Mouse (Mus musculus) kidney, embryonic 15.5 days (tissue): Measurements from ENCODE around the gene Appl2. TPM values are rescaled to one million over a fixed set of nuclear protein-coding genes. Genes with fewer than 3 reads are reported as not detected.

Experiments used
- ATAC-seq: fragments of 200-750 bp; cut with Nextera tagmentation; replicated peaks from 2 replicates; pipeline ENCODE4 v1.8.0; 2017; ENCODE audit warnings: moderate TSS enrichment; ENCODE audit not compliant: low FRiP score
- H3K27ac ChIP-seq: fragments of 300-500 bp; sonication (generic); 2 replicates; pipeline ENCODE4 v1.5.1; 2015; ENCODE audit warnings: mild to moderate bottlenecking, inconsistent platforms
- H3K27me3 ChIP-seq: fragments of 300-500 bp; sonication (generic); 2 replicates; pipeline ENCODE4 v1.6.1; 2015; ENCODE audit warnings: inconsistent platforms
- H3K36me3 ChIP-seq: fragments of 300-500 bp; sonication (generic); 2 replicates; pipeline ENCODE4 v1.6.1; 2015; ENCODE audit warnings: inconsistent platforms
- H3K4me1 ChIP-seq: fragments of 300-500 bp; sonication (generic); 2 replicates; pipeline ENCODE4 v1.6.1; 2015; ENCODE audit warnings: inconsistent platforms
- H3K4me2 ChIP-seq: fragments of 300-500 bp; sonication (generic); 2 replicates; pipeline ENCODE4 v1.6.1; 2015; ENCODE audit warnings: moderate library complexity, mild to moderate bottlenecking, inconsistent platforms
- H3K4me3 ChIP-seq: fragments of 300-500 bp; sonication (generic); replicated peaks from 2 replicates; pipeline ENCODE4 v1.5.1; 2015; ENCODE audit warnings: mild to moderate bottlenecking, inconsistent platforms
- H3K9ac ChIP-seq: fragments of 300-500 bp; sonication (generic); 2 replicates; pipeline ENCODE4 v1.6.1; 2015; ENCODE audit warnings: mild to moderate bottlenecking, inconsistent platforms
- H3K9me3 ChIP-seq: fragments of 300-500 bp; sonication (generic); replicated peaks from 2 replicates; pipeline ENCODE4 v1.6.1; 2016; ENCODE audit warnings: inconsistent platforms
- WGBS: fragments of 180-500 bp; shearing (Covaris S2); methylation state at CpG from one replicate; pipeline ENCODE4 v1.1.7; 2015; ENCODE audit warnings: mixed read lengths; 5-methylcytosine and 5-hydroxymethylcytosine counted together
- polyA plus RNA-seq: library from polyadenylated mRNA; unstranded; fragments of >200 nt; fragmentation: Nextera tagmentation; extraction: Ambion mirVana; gene quantifications from 2 replicates; pipeline ENCODE4 v1.2.1, GENCODE M21; 2015

The Appl2 gene
- polyA plus RNA-seq, 1 experiment from 2014 or later, result 44.8 TPM

- Histone ChIP-seq H3K4me3 (no peak overlapping the region), H3K27ac (peak overlapping the region; percentile 74; the same call in 1 of the 2 replicates), H3K9ac (no peak overlapping the region), H3K4me1 (peaks cover 34% of the 10 kb centered on the region), H3K4me2 (no peak overlapping the region), H3K27me3 (no peaks in the 10 kb centered on the region), H3K36me3 (peaks cover 30% of the 10 kb centered on the region), H3K9me3 (no peaks in the 10 kb centered on the region)
- WGBS, result 92% methylated on average over 5 of the region's 5 CpGs
- ATAC-seq, result no peak
Measured at GRCm38 (mm10) chr10:83629878-83630277, 18.7 kb downstream of the Appl2 start.

GRCm38 (mm10) chr10:83629190-83629781, 19.3 kb downstream of the Appl2 start:
- Histone ChIP-seq H3K27ac (peak overlapping the region; percentile 74), H3K4me2 (no peak overlapping the region), H3K36me3 (peaks cover 32% of the 10 kb centered on the region), H3K27me3 (no peaks in the 10 kb centered on the region), H3K9me3 (no peaks in the 10 kb centered on the region), H3K9ac (no peak overlapping the region), H3K4me1 (peaks cover 28% of the 10 kb centered on the region), H3K4me3 (no peak overlapping the region)
- WGBS, result 56% methylated on average over 12 of the region's 12 CpGs
- ATAC-seq, result peak; percentile 81

DNA sequence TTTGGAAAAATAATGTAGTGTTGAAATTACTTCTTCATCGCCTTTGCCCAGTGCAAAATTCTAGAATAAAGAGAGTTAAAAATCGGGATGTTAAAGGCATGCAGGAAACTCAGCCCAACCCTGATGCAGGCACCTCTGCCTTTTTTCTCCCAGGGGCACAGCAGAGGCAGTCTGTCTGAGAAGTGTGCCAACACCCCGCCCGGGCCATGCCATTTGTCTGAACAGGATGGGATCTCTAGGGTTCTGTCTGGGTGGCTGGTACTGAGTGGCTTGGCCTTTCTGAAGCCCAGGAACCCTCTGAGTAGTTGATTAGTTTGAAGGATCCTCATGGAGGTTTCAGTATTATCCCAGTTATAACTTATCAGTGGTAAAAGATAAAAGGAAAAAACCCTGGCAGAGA, 20.3 kb downstream of the Appl2 start:
- H3K4me3 ChIP-seq, result no peak overlapping the region
- WGBS, result 91% methylated on average over 4 of the region's 4 CpGs
- H3K4me1 ChIP-seq, result peaks cover 28% of the 10 kb centered on the region
- H3K36me3 ChIP-seq, result peaks cover 32% of the 10 kb centered on the region
- no peak overlapping the region for H3K9ac ChIP-seq
- H3K4me2 ChIP-seq, result no peak overlapping the region
- H3K9me3 ChIP-seq, result no peaks in the 10 kb centered on the region
- H3K27ac ChIP-seq, result no peak overlapping the region
- no peak for ATAC-seq
- H3K27me3 ChIP-seq, result no peaks in the 10 kb centered on the region

DNA sequence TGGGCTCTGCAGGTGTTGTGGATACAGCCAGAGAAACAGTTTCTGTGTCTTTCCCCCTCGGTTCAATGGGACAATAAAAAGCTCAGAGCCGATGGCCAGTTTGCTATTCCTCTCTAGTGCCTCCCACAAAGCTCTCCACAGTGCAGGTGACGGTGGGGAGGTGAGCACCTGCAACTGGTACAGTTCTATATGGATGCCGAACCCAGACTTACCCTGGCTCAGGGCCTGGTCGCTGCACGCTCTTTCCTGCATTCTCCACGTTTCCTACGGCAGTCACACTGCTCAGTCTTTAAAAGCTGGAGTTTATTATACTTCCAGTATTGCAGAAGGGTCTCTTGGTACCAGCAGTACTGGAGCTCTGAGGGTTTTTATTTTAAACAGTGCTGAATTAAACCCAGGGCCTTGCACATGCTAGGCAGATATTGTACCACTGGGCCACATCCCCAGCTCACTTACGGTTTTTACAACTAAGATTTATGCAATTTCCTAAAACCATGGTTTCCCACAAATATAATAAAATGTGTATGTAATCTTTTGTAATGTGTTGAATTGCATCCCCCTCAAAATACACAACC, 21.3 kb downstream of the Appl2 start:
- Histone ChIP-seq H3K9ac (no peak overlapping the region), H3K9me3 (no peaks in the 10 kb centered on the region), H3K27me3 (no peaks in the 10 kb centered on the region), H3K4me1 (peaks cover 18% of the 10 kb centered on the region), H3K27ac (no peak overlapping the region), H3K36me3 (peaks cover 33% of the 10 kb centered on the region), H3K4me2 (no peak overlapping the region), H3K4me3 (no peak overlapping the region)
- WGBS, result 94% methylated on average over 9 of the region's 9 CpGs
- no peak for ATAC-seq

- H3K9me3 ChIP-seq, result no peaks in the 10 kb centered on the region
- no peak overlapping the region for H3K4me2 ChIP-seq
- no peak overlapping the region for H3K9ac ChIP-seq
- H3K36me3 ChIP-seq, result peaks cover 43% of the 10 kb centered on the region
- H3K27ac ChIP-seq, result no peak overlapping the region
- no peaks in the 10 kb centered on the region for H3K27me3 ChIP-seq
- no peak overlapping the region for H3K4me3 ChIP-seq
- no peak for ATAC-seq
- 91% methylated on average over 12 of the region's 12 CpGs for WGBS
- H3K4me1 ChIP-seq, result peaks cover 14% of the 10 kb centered on the region
Measured at GRCm38 (mm10) chr10:83624841-83625240, 23.7 kb downstream of the Appl2 start.

DNA sequence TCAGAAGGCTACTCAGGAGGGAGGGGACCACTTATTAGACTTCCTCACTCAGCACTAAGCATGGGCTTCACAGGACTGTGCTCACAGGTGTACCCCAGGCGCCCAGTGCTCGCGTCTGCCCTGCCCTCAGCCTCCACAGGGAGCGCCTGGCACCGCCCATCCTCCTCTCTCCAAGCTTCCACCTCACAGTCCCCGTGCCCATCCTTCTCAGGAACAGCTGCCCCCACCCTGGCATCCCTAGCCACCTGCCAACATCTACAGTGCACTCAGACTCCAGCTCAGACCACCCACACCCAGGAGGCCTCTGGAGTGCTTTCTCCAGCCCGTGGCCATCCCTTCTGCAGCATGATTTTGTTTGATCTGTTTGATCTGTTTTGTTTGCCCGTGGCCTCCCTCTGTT, 24.5 kb downstream of the Appl2 start:
- ATAC-seq, result no peak
- Histone ChIP-seq H3K9me3 (no peaks in the 10 kb centered on the region), H3K36me3 (peaks cover 48% of the 10 kb centered on the region), H3K27ac (no peak overlapping the region), H3K9ac (no peak overlapping the region), H3K4me3 (no peak overlapping the region), H3K4me2 (no peak overlapping the region), H3K4me1 (peaks cover 6% of the 10 kb centered on the region), H3K27me3 (no peaks in the 10 kb centered on the region)
- WGBS, result 83% methylated on average over 8 of the region's 8 CpGs

- H3K4me2 ChIP-seq, result no peak overlapping the region
- H3K36me3 ChIP-seq, result peaks cover 31% of the 10 kb centered on the region
- H3K9me3 ChIP-seq, result no peaks in the 10 kb centered on the region
- H3K4me1 ChIP-seq, result no peaks in the 10 kb centered on the region
- 91% methylated on average over 24 of the region's 24 CpGs for WGBS
- no peak for ATAC-seq
- H3K27me3 ChIP-seq, result no peaks in the 10 kb centered on the region
- H3K4me3 ChIP-seq, result no peak overlapping the region
- H3K9ac ChIP-seq, result no peak overlapping the region
- no peak overlapping the region for H3K27ac ChIP-seq
Measured at GRCm38 (mm10) chr10:83620350-83621055, 28.0 kb downstream of the Appl2 start.

GRCm38 (mm10) chr10:83618819-83619440, 29.6 kb downstream of the Appl2 start:
- Histone ChIP-seq H3K36me3 (peaks cover 27% of the 10 kb centered on the region), H3K4me1 (no peaks in the 10 kb centered on the region), H3K27ac (no peak overlapping the region), H3K4me3 (no peak overlapping the region), H3K9ac (no peak overlapping the region), H3K9me3 (no peaks in the 10 kb centered on the region), H3K27me3 (no peaks in the 10 kb centered on the region), H3K4me2 (no peak overlapping the region)
- 79% methylated on average over 12 of the region's 12 CpGs for WGBS
- ATAC-seq, result no peak

DNA sequence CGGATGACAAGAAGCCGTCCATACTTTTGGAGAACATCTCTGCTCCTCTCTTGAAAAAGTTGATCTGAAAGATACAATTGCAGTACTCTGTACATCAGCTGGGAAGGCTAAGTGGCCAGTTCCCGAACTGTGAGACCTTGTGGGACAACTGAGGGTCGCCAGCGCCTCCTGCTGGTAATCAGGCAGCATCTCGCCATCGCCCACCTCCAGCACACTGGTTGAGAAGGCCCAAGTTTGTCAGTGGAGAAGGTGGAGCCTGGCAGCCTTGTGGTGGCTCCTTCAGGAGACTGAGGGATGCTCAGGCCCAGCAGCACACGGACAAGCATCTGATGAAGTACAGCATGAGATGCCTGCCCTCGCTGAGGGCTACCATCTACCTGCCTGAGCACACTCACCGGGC, 31.2 kb downstream of the Appl2 start:
- Histone ChIP-seq H3K4me1 (no peaks in the 10 kb centered on the region), H3K27ac (no peak overlapping the region), H3K9ac (no peak overlapping the region), H3K4me2 (no peak overlapping the region), H3K9me3 (no peaks in the 10 kb centered on the region), H3K27me3 (no peaks in the 10 kb centered on the region), H3K36me3 (peaks cover 37% of the 10 kb centered on the region), H3K4me3 (no peak overlapping the region)
- 64% methylated on average over 10 of the region's 10 CpGs for WGBS
- no peak for ATAC-seq

DNA sequence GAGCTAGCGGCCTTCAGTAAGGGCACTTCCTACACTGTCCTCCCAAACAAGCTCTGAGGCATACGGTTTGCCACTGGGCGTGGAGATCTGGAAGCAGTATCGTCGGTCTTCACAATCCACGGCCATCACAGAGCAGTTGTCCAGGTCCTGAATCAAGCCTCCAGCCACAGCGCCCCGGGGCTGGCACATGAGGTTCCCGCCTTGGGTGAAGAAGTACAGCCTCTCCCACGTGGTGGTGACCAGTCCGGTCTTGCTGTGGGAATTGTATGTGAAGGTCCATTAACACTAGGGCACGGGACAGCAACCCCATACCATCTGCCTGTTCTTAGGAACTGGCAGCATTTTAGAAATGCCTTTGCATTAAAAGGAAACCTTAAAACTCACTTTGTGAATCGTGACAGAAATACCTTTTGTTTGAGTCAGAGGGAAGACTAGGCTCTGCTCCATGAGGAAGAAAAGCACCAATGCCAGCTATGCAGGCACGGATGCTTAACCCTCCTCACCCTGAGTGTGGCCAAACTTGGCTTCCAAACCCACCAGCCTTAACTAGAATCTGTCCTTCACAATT, 35.8 kb downstream of the Appl2 start:
- H3K36me3 ChIP-seq, result peaks cover 60% of the 10 kb centered on the region
- ATAC-seq, result no peak

GRCm38 (mm10) chr10:83611863-83612262, 36.7 kb downstream of the Appl2 start:
- H3K36me3 ChIP-seq, result peaks cover 68% of the 10 kb centered on the region
- no peak for ATAC-seq
- H3K27me3 ChIP-seq, result no peaks in the 10 kb centered on the region
- H3K4me3 ChIP-seq, result no peak overlapping the region
- H3K9ac ChIP-seq, result no peak overlapping the region
- no peak overlapping the region for H3K27ac ChIP-seq
- no peaks in the 10 kb centered on the region for H3K9me3 ChIP-seq
- no peak overlapping the region for H3K4me2 ChIP-seq
- H3K4me1 ChIP-seq, result no peaks in the 10 kb centered on the region
- 94% methylated on average over 5 of the region's 5 CpGs for WGBS

More for the DNA sequence above, 35.8 kb downstream of the Appl2 start:
- H3K9me3 ChIP-seq, result no peaks in the 10 kb centered on the region
- no peak overlapping the region for H3K4me2 ChIP-seq
- H3K27ac ChIP-seq, result no peak overlapping the region
- no peak overlapping the region for H3K4me3 ChIP-seq
- no peaks in the 10 kb centered on the region for H3K27me3 ChIP-seq
- no peaks in the 10 kb centered on the region for H3K4me1 ChIP-seq
- 92% methylated on average over 14 of the region's 14 CpGs for WGBS
- no peak overlapping the region for H3K9ac ChIP-seq

GRCm38 (mm10) chr10:83610518-83610917, 38.0 kb downstream of the Appl2 start:
- H3K4me1 ChIP-seq, result no peaks in the 10 kb centered on the region
- H3K4me3 ChIP-seq, result no peak overlapping the region
- ATAC-seq, result no peak
- H3K27me3 ChIP-seq, result no peaks in the 10 kb centered on the region
- no peak overlapping the region for H3K4me2 ChIP-seq
- 95% methylated on average over 7 of the region's 7 CpGs for WGBS
- H3K9ac ChIP-seq, result no peak overlapping the region
- H3K36me3 ChIP-seq, result peaks cover 75% of the 10 kb centered on the region
- no peaks in the 10 kb centered on the region for H3K9me3 ChIP-seq
- no peak overlapping the region for H3K27ac ChIP-seq
